Mouse (Mus musculus) lung, adult 2 months (tissue): ENCODE data around the gene Hap1.

Experiments
- CTCF ChIP-seq: fragments of 200-500 bp; IDR thresholded peaks from 2 replicates; pipeline ENCODE4 v1.5.1; 2011; ENCODE audit warnings: mild to moderate bottlenecking, low read length, control low read depth; ENCODE audit not compliant: insufficient read depth
- POLR2A ChIP-seq: fragments of 200-500 bp; IDR thresholded peaks from 2 replicates; pipeline ENCODE4 v1.6.1; 2011; ENCODE audit warnings: low read depth, mild to moderate bottlenecking, control low read depth, low read length, borderline replicate concordance; ENCODE audit errors: extremely low read depth

DNA sequence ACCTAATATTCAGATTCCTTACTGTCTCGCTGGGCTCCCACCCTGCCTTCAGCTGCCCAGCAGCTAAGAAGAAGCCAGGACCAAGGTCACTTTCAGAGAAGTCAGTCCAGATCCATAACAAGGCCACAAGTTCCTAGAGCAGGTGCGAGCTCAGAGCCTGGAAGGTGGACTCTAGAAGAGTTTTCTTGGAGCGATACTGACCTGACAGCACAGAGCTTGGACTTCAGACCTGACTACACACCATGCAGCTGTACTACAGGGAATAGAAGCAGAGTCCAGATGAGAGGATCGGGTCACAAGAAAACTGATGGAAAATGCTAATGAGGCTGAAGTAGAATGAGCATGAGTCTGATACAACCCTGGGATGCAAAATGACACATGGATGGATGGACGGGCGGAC lies 42.5 kb downstream of the Hap1 start:
- TF ChIP-seq CTCF, result no peak
- no peak for TF ChIP-seq POLR2A
